Mouse (Mus musculus) ES-Bruce4 (cell line): ENCODE measurements around the gene Htr3b.
A peak's percentile ranks its signal among the peaks of the same experiment; 100 is the strongest.

Source experiments
- CTCF ChIP-seq: IDR thresholded peaks from one replicate; pipeline ENCODE4 v1.8.1; 2011; ENCODE audit warnings: low read depth, low read length
- EP300 ChIP-seq: IDR thresholded peaks from 2 replicates; pipeline ENCODE4 v1.6.1; 2011; ENCODE audit warnings: low read depth, low read length; ENCODE audit not compliant: insufficient read depth

- no peak for TF ChIP-seq CTCF
- TF ChIP-seq EP300, result peak; percentile 81
Observed at GRCm38 (mm10) chr9:48889093-48889492, 75.7 kb downstream of the Htr3b start.
